Mouse (Mus musculus) large intestine, adult 2 months (tissue): ENCODE measurements around the gene Adrb1. TPM values are rescaled to one million over a fixed set of nuclear protein-coding genes. Genes with fewer than 3 reads are reported as not detected.

Experiments used
- DNase-seq: peaks from one replicate; pipeline ENCODE4 v3.0.0-alpha.2; 2012; ENCODE audit warnings: low read depth, low spot score
- WGBS: fragments of 180-500 bp; shearing (Covaris S2); methylation state at CpG from one replicate; pipeline ENCODE4 v1.1.7; 2018; 5-methylcytosine and 5-hydroxymethylcytosine counted together
- polyA plus RNA-seq: library from polyadenylated mRNA; depleted of rRNA; stranded (reverse); fragments of >200 nt; gene quantifications from 2 replicates; pipeline ENCODE4 v1.2.3, GENCODE M21; 2012; rRNA removed

Gene Adrb1
- 0.93 and 1.5 TPM in 2 replicates for polyA plus RNA-seq

DNA sequence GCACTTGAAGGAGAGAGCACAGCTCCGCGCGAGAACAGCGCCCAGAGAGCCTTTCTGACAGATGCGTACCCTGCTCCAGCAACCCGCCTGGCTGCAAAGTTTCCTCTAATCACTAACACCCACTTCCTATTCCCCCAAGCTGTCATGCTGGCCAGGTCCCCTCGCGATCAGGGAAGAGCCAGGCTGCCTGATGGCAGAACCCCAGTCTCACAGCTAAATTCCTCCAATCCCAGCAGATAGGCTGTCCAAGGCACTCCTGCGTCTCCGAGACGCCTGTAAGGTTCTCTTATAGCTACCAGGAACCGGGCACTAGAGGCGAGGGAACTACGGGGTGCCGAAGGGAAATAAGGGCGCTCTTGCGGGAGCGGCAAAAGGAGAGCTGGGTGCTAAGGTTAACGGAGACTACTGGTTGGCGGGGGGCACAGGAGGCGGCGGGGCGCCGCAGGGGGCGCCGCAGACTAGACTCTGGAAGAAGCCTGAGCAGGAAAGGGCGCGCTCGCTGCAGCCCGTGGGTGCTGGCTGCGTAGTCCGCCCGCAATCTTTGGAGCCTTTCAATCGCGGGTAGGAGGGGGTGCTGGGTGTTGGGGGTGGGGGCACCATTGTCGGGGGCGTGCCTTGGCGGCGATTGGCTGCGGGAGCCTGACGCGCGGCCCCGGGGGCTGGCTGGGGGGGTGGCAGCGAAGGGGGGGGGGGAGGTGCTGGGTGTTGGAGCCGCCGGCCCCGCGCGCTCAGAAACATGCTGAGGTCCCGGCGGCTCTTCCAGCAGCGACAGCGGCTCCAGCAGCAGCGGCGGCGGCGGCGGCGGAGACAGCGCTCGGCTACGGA is at the start of gene Adrb1:
Adrb1 (plus strand) TSS at position 813 of the 825 bp plus-strand sequence.
- no peak for DNase-seq
- 2% methylated on average over 55 of the region's 63 CpGs for WGBS

DNA sequence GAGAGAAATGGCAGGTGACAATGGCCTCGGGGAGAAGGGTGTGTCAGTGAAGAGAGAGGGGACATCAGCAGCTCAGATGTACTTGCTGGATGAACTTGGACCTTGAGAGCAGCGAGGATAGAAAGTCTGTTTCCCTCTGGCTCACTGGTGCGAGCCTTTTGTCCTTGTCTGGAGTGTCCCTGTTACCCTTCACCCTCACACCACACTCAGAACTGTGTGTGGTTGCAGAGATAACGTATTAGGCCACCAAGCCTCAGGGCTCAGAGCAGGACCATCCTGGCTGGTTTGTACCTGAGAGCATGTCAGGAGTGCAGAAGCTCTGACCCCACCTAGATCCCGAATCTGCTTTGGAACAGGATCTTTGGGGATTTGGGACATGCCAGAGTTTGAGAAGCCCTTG is 46.3 kb upstream of the Adrb1 start:
- 83% methylated on average over 5 of the region's 5 CpGs for WGBS
- no peak for DNase-seq

DNA sequence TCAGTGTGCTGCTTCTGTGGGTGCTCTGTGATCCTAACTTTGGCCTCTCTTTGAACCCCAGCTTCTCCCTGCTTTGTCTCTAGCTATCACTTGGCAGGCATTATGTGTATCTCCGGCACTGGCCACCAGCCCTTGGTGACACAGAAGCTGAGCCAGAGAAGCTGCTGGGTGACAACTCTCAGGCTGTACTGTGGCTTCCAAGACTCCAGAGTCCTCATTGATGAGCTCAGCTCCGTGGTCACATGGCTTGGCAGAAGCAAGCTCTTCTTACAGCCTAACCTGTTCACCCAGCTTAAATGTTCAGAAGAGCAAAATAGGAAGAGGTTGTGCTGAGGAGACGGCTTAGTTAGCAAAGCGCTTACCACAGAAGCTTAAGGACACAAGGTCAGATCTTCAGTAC is 45.5 kb upstream of the Adrb1 start:
- no peak for DNase-seq
- 75% methylated on average over 4 of the region's 4 CpGs for WGBS

DNA sequence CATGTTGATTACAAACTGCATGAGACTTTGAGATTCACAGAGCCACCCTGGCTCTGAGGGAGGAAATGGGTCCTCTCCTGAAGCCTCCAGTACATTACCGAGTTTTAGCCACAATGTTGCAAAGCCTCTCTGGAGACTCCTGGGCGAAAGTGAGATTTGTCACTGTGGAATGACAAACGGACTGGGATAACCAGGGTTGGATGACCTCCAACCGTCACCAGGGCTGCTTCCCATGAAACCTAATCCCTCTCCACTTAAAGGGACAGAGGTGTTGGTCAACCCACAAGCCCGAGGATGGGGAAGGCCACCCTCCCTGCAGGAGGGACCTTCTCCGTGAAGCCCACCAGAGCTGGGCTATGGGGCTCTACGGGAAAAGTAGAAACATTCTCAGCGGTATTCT is 44.4 kb upstream of the Adrb1 start:
- 52% methylated on average over 8 of the region's 8 CpGs for WGBS
- no peak for DNase-seq

DNA sequence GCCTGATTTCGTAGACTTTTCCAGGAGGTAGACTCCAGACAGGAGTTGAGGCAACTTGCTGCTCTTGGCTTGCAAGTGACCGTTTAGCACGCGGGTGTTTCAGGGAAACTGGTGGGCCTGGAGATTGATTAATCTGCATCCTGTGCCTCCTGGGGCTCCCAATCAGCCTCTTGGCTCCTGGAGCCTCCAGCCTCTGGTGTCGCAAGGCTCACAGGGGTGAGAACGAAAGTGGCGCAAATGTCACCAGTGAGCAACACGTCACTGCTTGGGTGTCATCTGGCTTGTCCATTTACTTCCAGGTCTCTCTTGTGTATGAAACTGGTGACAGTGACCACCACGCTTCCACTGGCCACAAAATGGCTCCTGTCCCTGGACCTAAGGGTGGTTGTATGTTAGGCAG is 43.5 kb upstream of the Adrb1 start:
- WGBS = 82% methylated on average over 9 of the region's 9 CpGs
- DNase-seq = no peak

DNA sequence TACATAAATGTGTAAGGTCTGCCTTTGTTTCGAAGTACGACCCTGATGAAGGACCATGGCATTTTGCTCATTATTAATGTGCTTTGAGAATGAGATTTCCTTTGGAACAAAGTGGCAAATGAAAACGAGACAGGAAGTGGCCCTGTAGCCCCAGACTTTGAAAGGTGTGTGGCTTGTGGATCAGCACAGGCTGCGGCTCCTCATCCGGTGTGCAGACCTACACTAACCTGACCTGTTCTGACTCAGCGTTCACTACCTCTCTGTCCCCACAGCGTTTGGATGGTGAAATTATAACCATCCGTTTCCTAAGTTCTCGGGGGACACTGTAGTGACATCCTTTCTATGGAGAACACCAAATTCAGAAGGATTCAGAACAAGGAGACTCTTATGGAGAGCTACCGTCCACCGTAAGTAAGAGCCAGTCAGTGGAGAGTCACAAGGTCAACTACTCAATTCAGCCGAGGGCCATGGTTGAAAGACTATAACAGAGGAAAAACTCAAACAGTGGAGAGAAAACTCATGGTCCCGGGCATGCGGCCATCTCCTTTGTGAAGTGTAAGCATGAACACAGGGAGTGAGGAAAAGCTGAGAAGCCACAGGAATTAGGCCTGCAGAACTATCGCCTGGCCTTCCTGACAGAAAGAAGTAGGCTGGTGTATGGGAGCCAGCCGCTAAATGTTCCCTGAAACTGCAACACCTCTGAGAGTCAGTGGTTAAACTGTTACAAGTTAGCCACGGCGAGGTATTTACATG is 42.6 kb upstream of the Adrb1 start:
- DNase-seq = no peak
- WGBS = 69% methylated on average over 18 of the region's 18 CpGs

DNA sequence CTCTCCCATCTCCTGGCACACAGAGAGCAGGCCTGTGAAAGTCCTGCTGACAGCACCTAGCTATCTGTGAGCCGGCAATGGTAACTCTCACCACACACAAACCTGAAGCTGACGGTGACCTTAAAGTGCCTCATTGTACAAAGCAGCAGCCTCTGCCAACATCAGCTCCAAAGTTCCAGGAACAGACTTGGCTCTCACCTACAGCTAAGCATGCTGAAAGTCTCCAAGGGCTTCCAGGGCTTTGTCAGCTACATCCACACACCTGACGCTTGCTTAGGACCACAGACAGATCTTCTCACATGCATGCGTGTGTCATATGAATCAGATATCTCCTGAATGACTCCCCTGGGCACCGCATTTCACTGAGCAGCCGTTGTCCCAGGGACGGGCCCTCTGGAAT is 42.0 kb upstream of the Adrb1 start:
- WGBS = 68% methylated on average over 7 of the region's 7 CpGs
- DNase-seq = no peak

DNA sequence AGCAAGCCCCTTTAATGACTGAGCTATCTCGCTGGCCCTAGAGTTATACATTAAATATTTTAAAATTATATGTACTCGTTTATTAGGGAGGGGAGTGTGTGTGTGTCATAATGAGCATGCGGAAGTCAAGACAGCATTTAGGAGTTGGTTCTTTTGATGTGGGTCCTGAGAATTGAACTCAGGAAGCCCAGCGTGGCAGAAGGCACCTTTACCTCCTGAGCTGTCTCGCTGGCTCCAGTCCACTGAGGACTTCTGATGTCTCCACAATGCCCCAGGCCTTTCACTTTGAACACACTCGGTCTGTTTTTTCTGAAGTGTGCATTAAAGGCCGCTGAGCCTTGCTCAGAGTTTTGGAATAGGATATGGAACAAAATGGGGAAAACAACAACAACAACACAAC is 39.7 kb upstream of the Adrb1 start:
- no peak for DNase-seq
- 83% methylated on average over 7 of the region's 7 CpGs for WGBS

DNA sequence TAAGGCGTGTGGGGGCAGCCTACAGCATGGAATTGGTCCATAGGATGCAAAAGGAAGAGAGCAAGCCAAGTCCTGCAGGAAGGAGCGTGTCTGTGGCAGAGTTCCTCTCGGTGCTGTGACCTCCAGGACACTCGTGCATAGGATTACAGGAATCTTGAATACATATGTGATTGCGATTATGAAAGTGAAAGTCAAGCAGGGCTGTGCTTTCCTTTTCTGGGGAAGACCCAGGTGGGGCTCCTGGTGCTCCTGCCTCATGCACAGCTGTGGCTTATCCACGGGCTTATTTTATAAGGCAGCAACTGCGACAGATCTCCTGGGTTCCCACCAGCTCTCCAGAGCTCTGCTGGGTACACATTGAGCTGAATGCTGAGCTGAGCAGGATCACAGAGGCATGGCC is 39.2 kb upstream of the Adrb1 start:
- no peak for DNase-seq
- WGBS = 48% methylated on average over 7 of the region's 7 CpGs

DNA sequence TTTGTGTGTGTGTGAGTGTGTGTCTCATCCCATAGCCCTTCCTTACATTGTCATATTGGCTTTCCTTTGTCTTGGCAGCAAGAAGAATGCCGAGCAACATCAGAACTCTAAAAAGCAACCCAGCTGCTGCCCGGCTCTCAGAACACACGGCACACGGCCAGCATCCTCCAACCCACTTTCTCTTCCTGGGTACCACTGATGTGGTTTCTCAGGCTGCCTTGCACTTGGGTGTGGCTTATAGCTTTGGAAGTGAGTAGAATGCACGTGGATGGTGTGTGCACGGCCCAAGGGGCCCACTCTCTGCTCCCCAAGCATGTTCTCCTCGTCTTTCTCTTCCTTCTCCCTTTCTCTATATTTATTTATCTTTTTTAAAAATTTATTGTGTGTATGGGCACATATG is 36.5 kb upstream of the Adrb1 start:
- DNase-seq = no peak
- WGBS = 62% methylated on average over 7 of the region's 7 CpGs

DNA sequence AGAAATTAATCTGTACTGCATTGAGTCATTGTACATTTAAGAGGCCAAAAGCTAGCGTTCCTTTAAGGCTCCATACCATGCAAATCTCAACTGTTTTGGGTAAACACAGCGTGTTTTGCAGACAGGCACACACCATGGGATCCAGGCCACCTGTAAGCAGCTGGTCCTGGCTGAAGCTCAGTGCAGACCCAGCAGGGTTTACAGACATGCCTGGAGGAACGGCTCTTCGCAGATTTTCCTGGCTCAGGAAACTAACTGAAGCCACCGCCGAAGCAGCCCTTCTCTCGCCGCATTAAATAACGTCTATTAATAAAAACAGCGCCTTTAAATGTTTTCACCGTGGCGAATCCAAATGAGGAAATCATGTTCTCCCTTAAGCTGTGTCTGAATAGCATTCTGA is 35.8 kb upstream of the Adrb1 start:
- 73% methylated on average over 12 of the region's 12 CpGs for WGBS
- DNase-seq = no peak

DNA sequence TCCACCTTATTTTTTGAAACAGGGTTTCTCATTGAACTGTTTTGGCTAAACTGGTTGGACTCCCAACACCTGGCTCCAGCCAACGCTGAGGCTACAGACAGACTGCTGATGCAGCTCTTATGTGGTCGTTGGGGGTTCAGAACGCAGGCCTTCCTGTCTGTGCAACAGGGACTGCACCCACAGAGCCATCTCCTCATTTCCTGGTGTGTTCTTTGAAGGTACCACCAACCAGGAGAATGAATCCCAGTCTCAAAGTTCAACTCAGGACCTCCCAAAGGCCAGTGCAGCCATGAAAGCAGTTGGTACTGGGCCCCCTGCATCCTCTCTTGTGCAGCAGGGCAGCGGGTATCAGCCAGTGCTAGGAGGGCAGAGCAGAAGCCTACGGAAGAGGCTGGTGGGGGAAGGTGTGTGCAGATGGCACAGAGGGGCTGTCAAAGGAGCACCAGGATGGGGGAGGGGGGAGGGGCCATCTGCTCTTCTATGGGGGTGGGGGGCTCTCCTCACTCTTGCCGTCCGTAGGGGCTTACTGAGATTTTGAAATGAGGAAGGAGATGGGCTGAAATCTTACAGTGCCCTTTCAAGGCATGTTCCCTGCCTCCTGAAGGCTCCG is 34.9 kb upstream of the Adrb1 start:
- 78% methylated on average over 8 of the region's 8 CpGs for WGBS
- no peak for DNase-seq

DNA sequence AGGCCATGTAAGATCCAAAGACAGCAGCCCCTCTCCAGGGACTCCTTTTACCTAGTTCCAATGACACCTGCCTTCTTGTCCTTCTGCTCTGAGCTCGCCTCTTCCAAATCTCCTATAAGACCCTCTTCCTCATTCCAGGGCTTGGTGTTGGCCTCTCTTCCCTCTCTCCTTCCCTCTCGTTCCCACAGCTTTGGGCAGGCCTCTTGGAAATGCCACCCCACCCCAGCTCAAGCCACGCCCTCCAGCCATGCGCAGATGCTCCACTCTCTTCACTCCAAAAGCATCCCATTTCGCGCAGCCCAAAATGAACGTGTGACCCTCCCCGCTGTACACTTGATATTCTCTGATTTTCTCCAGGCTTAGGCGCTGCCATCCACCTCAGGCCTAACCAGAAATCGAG is 34.3 kb upstream of the Adrb1 start:
- whole genome bisulfite sequencing = 79% methylated on average over 10 of the region's 10 CpGs
- DNase-seq = no peak

DNA sequence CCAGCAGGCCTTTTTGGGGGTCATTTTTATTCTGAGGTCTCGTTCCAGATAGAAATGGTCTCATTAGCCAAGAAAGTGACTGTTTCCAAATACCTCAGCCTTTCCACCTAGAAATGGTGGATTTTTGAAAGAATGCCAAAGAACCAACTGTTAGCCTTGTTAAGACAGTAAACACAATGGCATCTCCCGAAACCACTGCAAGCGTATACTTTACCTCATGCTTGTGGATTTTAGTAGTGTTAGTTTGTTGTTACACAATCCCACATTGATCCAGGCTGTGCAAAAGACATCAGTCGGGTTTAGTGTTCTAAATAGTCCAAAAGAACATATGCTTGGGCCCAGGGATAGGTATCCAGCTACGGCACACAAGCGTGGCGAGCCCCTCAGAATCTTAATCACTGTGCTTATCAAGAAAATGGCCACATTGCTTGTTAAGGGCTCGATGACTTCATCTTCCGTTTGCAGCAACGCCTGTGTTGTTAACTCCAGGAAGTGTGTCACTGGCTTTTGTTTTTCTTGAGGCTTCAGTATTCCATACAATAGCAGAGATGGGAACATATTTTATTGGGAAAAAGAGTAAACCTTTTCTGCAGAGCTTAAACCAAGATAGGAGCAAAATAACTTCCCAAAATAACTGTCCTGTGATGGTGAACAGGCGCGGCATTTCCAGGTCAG is 33.2 kb upstream of the Adrb1 start:
- no peak for DNase-seq
- 60% methylated on average over 12 of the region's 12 CpGs for WGBS

DNA sequence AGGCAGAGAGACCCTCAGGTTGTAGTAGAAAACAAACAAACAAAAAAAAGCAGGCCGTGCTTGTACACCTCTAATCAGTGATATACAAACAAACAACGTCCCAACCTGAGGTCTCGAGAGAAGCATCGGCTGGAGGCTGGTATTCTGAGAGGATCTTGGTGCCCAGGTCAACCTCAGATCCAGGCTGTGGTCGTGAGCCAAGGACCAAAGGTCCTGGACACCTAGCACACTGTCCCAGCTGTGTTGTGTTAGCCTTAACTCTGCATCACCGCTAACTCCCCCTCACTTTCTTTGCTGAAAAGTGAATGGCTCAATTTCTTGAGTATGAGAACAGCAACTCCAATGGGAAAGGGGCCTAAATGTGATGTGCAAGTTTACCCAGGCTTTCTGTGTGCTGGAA is 32.5 kb upstream of the Adrb1 start:
- no peak for DNase-seq
- WGBS = 62% methylated on average over 6 of the region's 6 CpGs

DNA sequence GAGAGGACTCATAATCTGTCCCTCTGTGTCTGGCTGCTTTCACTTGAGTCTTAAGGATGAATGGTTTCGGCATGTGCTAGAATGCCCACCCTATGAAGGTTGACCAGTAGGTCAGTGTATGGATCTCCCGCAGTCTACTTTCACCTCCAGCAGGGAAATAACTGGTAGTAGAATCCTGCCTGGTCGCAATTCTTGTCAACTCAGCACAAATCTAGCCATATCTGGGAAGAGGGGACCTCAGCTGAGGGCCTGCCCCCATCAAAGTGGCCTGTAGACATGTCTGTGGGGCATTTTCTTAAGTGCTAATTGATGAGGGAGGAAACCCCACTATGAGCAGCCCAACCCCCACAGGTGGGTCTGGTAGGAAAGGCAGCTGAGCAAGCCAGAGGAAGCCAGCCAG is 30.9 kb upstream of the Adrb1 start:
- WGBS = 94% methylated on average over 3 of the region's 3 CpGs

DNA sequence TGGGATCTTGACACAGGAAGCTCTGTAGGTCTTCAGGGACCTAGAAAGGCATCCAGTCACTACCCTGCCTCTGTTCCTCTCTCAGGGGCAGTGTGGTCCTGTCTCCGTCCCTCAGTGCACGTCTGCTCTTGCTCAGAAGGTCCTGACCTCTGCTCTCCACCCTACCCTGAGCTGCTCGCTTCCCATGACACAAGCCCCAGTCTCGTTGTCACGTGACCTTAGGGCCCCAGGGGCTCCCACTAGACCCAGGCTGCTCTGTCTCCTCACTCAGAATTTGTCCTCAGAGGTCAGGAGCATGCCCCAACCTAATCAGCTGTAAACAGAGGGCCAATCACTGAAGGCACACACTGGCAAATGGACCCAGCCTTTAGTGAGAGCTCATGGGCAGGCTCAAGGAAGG is 29.5 kb upstream of the Adrb1 start:
- no peak for DNase-seq
- WGBS = 50% methylated on average over 5 of the region's 5 CpGs

More for the DNA sequence above, 30.9 kb upstream of the Adrb1 start:
- DNase-seq = no peak

DNA sequence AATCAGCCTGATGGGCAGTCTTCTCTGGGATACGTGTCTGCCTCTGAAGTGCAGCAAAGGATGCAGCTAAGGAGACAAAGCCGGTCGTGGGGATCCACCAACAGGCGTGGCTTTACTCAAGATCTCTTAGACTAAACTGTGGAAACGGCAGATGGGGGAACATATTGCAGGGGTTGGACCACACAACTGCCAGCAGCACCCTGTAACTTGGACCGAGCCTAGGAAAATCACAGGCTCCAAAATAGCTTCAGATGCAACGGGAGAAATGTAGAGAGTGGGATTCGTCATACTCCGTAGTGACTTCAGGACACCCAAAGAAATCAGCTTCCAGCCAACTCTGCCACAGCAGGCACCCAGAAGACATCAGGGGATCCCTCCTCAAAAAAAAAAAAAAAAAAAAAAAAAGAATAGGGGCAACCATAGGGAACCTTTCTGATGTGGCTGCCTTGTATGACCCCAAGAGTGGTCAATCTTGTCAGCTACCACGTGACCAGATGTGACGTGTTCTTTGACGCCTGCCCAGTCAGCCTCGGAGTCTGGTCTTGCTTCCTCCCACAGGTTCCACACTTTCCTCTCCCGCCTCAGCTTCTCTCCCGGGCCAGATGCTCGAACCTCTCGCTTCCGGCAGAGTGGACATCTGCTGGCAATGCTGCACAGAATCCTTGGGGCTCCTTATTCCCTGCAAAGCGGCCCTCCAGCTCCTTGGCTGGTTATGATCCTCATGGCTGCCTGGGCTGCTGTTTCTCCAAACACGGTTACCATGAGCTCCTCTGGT is 24.4 kb upstream of the Adrb1 start:
- no peak for DNase-seq
- WGBS = 88% methylated on average over 20 of the region's 20 CpGs

DNA sequence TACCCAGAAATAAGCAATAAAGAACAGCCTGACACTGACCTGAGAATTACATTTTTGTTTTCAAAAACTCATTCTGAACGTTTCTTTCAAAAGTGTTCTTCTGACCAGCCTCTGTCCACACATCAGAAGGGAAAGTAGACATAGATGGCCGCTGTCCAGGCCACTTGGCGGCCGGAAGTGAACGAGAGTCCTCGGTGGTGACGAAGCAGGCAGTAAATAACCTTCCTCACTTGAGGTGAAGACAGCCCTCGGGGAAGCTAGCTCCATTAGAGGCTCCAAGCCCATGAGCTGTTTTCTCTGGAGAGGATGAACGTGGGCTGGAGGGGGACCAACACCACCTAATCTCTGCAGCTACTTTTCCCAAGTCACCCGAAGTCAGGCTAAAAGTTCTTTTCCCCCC is 21.2 kb upstream of the Adrb1 start:
- WGBS = 52% methylated on average over 10 of the region's 10 CpGs
- DNase-seq = no peak
